Mouse (Mus musculus): ENCODE data around the gene Stt3b.

Stt3b gene

GRCm38 (mm10) chr9:115214572-115215571 lies 95.3 kb downstream of the Stt3b start:
- no peak for DNase-seq (ENCODE audit: low read depth)

GRCm38 (mm10) chr9:115213755-115214264 lies 96.4 kb downstream of the Stt3b start:
- no peak for DNase-seq (ENCODE audit: low read depth)

- DNase-seq (ENCODE audit: low read depth), result no peak
Measured at GRCm38 (mm10) chr9:115210535-115210934, 99.7 kb downstream of the Stt3b start.

GRCm38 (mm10) chr9:115209737-115210136 lies 100.5 kb downstream of the Stt3b start:
- no peak for DNase-seq (ENCODE audit: low read depth)

GRCm38 (mm10) chr9:115206219-115206618 lies 104.0 kb downstream of the Stt3b start:
- DNase-seq (ENCODE audit: low read depth), result no peak

GRCm38 (mm10) chr9:115205491-115205890 lies 104.7 kb downstream of the Stt3b start:
- no peak for DNase-seq (ENCODE audit: low read depth)

GRCm38 (mm10) chr9:115203136-115203535 lies 107.1 kb downstream of the Stt3b start:
- DNase-seq (ENCODE audit: low read depth), result no peak

- no peak for DNase-seq (ENCODE audit: low read depth)
Measured at GRCm38 (mm10) chr9:115201264-115201663, 109.0 kb downstream of the Stt3b start.

- DNase-seq (ENCODE audit: low read depth), result no peak
Measured at GRCm38 (mm10) chr9:115200166-115200862, 109.9 kb downstream of the Stt3b start.

- DNase-seq (ENCODE audit: low read depth), result no peak
Measured at GRCm38 (mm10) chr9:115197082-115197481, 113.1 kb downstream of the Stt3b start.

- no peak for DNase-seq (ENCODE audit: low read depth)
Measured at GRCm38 (mm10) chr9:115192890-115193289, 117.3 kb downstream of the Stt3b start.
